Mouse (Mus musculus): ENCODE results near the gene Drc1. TPM values are rescaled to one million over a fixed set of nuclear protein-coding genes. Genes with fewer than 3 reads are reported as not detected.

Drc1 gene
- polyA plus RNA-seq, 1 experiment from 2014 or later, result 10.5 TPM

GRCm38 (mm10) chr5:30285944-30286799 is 5.0 kb downstream of the Drc1 start:
- no peak for DNase-seq (ENCODE audit: low spot score)

DNA sequence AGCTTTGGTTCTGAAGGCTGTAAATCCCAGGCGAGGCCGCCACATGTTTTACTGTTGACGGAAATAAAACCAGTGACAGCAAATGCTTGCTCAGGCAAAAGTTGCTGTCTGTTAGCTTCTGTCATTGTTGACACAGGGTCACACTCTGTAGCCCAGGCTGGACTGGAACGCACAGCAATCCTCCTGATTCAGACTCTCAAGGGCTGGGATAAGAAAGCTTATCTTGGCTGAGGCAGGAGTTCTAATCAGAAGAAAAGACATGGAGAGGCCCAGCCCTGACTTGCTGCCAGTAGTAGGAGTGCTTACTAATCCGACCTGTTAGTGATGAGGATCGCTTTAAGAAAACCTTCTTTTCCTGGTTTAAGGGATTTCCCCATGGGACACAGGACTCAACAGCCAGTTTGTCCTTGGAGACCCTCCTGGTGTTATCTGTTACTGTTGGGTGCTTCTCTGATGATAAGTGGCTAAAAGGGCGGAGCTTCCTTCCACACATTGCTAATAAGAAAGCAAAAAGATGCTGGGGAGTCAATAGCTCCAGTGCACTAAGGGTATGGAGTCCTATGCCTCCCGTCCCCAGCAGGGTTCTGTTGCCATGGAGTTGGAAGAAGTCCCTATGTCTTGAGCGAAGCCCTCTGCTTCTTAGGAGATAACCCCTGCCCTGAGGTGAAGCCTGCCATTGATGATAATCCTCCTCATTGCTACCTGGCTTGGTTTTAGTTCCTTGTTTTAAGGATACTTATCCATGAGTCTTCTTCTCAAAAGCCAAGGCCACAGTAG is 6.1 kb downstream of the Drc1 start:
- no peak for DNase-seq (ENCODE audit: low spot score)

DNA sequence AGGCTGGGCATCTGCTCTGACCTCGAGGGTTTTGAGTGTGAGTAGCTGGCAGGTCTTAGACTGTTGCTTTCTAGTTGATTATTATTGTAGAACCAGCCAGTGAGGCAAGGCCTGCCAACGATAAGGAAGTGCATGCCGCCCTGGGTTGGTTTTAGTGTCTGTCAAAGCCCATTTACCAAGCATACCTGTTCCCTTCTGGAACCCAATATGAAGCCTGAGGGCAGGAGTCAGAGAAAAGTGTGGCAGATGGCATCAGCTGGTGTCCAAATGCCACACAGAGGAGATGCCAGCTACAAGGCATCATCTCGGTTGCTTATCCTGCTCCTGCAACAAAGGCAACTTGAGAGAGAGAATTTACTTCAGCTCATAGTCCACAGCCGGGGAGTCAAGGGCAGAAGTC is 59.6 kb downstream of the Drc1 start:
- DNase-seq (ENCODE audit: low spot score), result no peak

GRCm38 (mm10) chr5:30341601-30342365 is 60.6 kb downstream of the Drc1 start:
- DNase-seq (ENCODE audit: low spot score), result peak; percentile 57

DNA sequence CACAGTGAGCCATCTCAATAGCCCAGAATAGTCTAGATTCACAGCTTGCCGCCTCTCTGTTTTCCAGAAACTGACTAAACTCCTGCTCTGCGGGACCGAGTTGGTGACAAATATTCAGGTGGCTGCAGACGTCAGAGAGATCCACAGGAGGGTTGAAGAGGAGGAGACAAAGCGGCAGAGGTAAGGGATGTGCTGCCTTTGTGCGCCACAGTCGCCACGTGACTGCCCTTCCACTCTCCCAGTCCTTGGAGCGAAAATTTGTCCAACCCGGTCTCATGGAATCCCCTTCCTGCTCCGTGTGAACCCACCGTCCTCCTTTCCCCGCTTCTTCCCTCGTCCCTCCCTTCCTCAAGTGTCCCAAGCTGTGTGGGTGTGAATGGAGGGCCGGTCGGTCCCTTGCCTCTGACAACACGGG is 61.4 kb downstream of the Drc1 start:
- no peak for DNase-seq (ENCODE audit: low spot score)

GRCm38 (mm10) chr5:30343107-30343506 is 61.9 kb downstream of the Drc1 start:
- DNase-seq (ENCODE audit: low spot score), result peak; percentile 85

GRCm38 (mm10) chr5:30343886-30344285 is 62.7 kb downstream of the Drc1 start:
- DNase-seq (ENCODE audit: low spot score), result peak; percentile 44

DNA sequence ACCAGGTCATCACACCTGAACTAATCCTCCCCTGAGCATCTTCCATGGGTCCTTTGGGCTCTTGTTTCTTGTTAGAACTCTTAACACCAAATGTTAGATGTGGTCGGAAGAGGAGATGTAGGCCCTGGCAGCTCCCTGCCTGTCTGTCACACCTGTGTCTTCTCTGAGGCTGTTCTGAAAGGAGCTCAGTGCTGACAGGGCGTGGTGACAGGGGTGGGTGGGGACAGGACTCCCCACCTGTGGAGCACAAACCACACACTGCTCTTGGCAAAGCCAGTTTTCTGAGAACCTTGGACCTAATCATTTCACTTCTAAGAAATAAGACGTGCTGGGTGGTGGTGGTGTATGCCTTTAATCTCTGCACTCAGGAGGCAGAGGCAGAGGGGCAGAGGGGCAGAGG is 72.4 kb downstream of the Drc1 start:
- DNase-seq (ENCODE audit: low spot score), result peak; percentile 79

- peak; percentile 31 for DNase-seq (ENCODE audit: low spot score)
These were observed 73.9 kb downstream of the Drc1 start for GRCm38 (mm10) chr5:30355114-30355513.

DNA sequence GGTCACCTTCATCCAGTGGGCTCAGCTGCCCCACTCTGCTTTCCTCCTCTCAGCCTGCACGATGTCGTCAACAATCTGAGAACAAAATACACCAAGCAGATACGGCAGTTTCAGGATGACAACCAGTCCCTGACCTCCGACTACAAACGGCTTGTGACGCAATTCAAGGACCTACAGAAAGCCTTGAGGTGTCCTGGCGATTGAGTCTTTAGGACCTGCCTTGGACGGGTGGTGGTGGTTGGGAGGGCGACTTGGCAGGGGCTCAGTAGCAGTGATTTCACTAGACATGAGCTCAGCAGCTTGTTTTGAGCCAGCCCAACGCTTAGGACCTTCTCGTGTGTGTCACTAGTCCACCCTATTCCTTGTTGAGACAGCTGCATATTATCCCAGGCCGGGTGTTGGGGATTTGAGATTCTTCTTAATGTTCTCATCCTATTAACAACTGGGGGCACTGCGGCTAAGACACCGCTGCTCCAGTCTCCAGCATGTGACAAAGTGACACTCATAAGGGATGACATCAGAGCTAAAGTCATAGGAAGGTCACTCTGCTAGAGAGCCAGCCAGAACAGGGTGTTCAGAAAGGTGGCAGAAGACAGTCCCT is 74.5 kb downstream of the Drc1 start:
- DNase-seq (ENCODE audit: low spot score), result no peak

GRCm38 (mm10) chr5:30356647-30357046 is 75.5 kb downstream of the Drc1 start:
- no peak for DNase-seq (ENCODE audit: low spot score)

DNA sequence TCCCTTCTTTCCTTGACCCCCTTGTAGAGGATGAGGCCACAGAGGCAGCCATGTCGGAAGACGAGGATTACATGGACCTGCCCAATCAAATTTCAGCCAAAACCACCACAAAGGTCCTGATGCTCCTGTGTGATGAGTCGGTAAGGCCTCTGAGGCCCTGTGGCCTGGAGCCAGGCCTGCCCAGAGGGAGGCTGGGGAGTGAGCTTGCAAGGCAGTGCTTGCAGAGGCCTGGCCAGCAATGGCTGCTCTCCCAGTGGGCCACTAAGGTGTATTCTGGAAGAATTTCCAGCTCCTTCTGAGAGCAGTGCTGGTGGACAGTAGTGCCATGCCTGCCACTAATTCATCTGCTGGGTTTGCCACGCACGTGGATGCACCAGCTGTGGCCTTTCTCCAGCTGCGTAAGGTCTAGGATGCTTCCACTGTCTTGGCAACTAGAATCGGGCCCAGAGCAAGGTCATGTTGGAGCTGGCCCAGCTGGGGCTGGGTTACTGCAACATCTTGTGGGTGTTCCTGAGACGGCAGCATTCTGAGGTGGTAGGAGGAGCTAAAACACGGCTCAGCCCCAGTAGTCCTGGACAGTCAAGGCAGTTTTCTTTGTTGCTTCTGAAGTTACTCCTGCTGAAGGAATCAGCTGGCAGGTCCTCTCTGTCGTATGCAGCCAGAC is 77.4 kb downstream of the Drc1 start:
- no peak for DNase-seq (ENCODE audit: low spot score)

DNA sequence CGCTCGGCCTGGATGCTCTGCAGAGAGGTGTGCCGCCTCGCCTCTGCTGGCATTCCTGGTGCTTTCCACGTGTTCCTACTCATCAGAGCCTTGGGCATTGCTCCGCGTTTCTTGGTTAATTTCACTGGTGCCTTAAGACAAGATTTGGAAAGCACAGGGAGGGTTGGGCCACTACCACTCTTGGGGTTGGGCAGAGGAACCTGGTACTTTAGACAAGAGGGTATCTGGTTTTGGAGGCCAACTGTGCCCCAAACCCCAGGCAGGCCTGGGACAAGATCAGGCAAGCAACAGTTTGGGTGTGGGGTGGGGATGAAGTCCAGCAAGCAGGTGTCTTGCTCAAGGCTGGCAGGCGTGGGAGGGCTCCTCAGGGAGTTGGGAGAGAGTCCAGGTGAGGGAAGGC is 86.2 kb downstream of the Drc1 start:
- no peak for DNase-seq (ENCODE audit: low spot score)

- DNase-seq (ENCODE audit: low spot score), result no peak
These were observed 88.2 kb downstream of the Drc1 start for GRCm38 (mm10) chr5:30369426-30369825.

DNA sequence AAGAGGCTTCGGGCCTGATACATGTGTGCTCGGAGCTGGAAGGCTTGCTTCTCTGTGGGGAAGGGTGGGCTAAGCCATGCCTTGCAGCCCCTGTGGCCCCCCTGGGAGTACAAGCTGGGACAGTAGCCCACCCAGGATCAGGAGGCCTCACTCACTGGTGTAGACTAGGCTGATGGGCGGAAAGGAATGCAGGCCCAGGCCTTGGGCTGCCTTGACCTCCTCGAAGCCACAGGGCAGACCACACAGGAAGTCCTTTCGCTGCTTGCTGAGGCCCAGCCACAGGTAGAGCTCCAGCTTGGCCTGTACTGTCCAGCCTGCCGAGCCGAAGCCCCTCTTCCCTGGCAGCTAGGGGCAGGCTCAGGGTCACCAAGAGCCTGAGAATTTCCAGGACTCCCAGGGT is 101.7 kb downstream of the Drc1 start:
- no peak for DNase-seq (ENCODE audit: low spot score)

DNA sequence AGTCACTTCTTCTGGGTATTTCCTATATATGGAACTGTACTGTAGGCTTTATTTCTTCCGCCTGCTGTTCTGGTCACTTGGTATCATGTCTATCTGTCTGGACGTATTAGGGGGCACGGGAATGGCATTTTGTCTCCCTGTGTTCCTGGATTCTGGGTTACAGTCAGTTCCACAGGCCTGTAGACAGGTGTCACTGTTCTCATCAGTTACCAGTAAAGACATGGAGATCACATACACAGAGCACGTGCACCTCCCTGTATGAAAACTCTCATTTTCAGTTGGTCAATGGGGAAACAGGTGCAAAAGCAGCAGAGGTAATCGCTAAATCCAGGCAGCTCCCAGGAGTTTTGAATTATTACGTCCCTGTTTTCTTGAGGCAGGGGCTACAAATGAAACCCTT is 106.5 kb downstream of the Drc1 start:
- DNase-seq (ENCODE audit: low spot score), result no peak

DNA sequence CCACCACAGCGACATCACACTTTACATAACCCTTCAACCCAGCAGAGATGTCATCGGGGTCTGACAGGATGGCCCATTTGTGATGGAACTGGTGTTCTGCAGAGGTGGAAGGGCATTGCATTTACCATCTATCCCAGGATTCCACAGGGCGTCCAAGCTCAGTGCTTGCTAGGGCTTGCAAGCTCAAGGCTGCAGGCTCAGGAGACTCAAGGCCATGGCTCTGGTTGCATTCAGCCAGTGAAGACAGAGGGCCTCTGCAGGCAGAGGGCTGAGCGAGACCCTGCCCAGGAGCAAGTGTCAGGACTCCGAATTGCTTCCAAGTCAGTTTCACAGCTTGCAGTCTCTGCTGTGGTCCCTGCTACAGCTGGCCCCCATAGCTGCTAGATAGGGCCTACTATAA is 108.6 kb downstream of the Drc1 start:
- no peak for DNase-seq (ENCODE audit: low spot score)

DNA sequence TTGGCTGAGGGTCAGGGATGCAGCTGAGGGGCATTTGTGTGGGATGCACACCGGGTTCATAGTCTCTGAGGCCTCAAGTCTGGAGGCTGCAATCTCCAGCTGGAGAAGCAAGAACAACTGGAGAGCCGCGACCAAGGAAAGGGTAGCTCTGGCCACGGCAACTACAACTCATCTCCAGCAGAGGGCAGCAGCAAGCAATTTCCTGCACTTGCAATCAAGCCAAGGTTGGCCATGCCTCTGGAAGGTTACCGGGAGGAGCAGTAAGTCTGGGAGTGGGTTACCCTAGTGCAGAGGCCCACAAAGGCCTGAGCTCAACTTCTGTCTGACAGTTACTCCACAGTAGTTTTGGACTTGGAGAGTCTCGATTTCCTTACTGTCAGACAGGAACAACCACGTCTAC is 110.3 kb downstream of the Drc1 start:
- peak; percentile 52 for DNase-seq (ENCODE audit: low spot score)

GRCm38 (mm10) chr5:30400521-30400920 is 119.3 kb downstream of the Drc1 start:
- DNase-seq (ENCODE audit: low spot score), result no peak

GRCm38 (mm10) chr5:30401165-30401564 is 120.0 kb downstream of the Drc1 start:
- no peak for DNase-seq (ENCODE audit: low spot score)

GRCm38 (mm10) chr5:30406876-30407275 is 125.7 kb downstream of the Drc1 start:
- DNase-seq (ENCODE audit: low spot score), result no peak
